In genomic region chr3:102020604-102021003, GRCm38 (mm10) we compare ENCODE assay signal across 29 mouse cellular contexts. TPM values are rescaled to one million over a fixed set of nuclear protein-coding genes. Genes with fewer than 3 reads are reported as not detected.
"Had no signal": no experiment of that assay in that cellular context is flagged by ENCODE, and none has a peak within 500 bp of the region (broad histone marks: within the 10 kb centered on the region; RNA-seq: fewer than 3 reads in every experiment).

No protein-coding gene starts in this region.

- ATAC-seq: hindbrain, embryonic 16.5 days; inflammation-experienced regulatory T-cells, adult 6 months; intestine, embryonic 15.5 days; intestine, postnatal 0 days had no signal

- H3K9me3 ChIP-seq: heart, embryonic 12.5 days; hindbrain, embryonic 10.5 days; hindbrain, embryonic 12.5 days; intestine, embryonic 15.5 days; limb, embryonic 10.5 days; limb, embryonic 12.5 days; liver, embryonic 13.5 days; liver, embryonic 15.5 days had no signal

- H3K4me2 ChIP-seq: heart, embryonic 12.5 days; hindbrain, embryonic 12.5 days; hindbrain, embryonic 14.5 days; intestine, embryonic 15.5 days; limb, embryonic 12.5 days; liver, embryonic 11.5 days; liver, embryonic 13.5 days; liver, embryonic 15.5 days had no signal

- H3K4me1 ChIP-seq: liver, embryonic 13.5 days; liver, embryonic 15.5 days had no signal

- H3K4me3 ChIP-seq: heart, embryonic 12.5 days; hindbrain, embryonic 10.5 days; hindbrain, embryonic 12.5 days; intestine, embryonic 15.5 days; layer of hippocampus, adult 2 months; left cerebral cortex, adult 2 months; limb, embryonic 10.5 days; limb, embryonic 12.5 days; liver, embryonic 13.5 days; liver, embryonic 15.5 days had no signal

- H3K36me3 ChIP-seq: heart, embryonic 12.5 days; hindbrain, embryonic 10.5 days; hindbrain, embryonic 12.5 days; intestine, embryonic 15.5 days; limb, embryonic 10.5 days; limb, embryonic 12.5 days; liver, embryonic 13.5 days; liver, embryonic 15.5 days had no signal

- H3K9ac ChIP-seq: heart, embryonic 12.5 days; hindbrain, embryonic 12.5 days; hindbrain, embryonic 14.5 days; intestine, embryonic 15.5 days; limb, embryonic 12.5 days; liver, embryonic 13.5 days; liver, embryonic 15.5 days had no signal

- H3K27ac ChIP-seq: hindbrain, embryonic 10.5 days; hindbrain, embryonic 14.5 days; intestine, embryonic 15.5 days; layer of hippocampus, adult 2 months; left cerebral cortex, adult 2 months; limb, embryonic 10.5 days; limb, embryonic 12.5 days; liver, embryonic 13.5 days; liver, embryonic 15.5 days had no signal

- DNase-seq: gastrocnemius, postnatal 14 days; gastrocnemius, postnatal 36 days; heart, adult 18-20 months; heart, postnatal 10 days; heart, postnatal 4 days; kidney, adult 18-20 months; kidney, adult 8-10 months; kidney, postnatal 10 days; kidney, postnatal 25 days; kidney, postnatal 4 days; liver; liver, embryonic 13.5 days had no signal

RNA-seq across cellular contexts. Expression of gene Nhlh2, which starts 10.7 kb away (rescaled TPM):
- polyA plus RNA-seq: heart, embryonic 14.5 days; heart, embryonic 16.5 days; inflammation-experienced regulatory T-cells, adult 6 months; intestine, embryonic 15.5 days; intestine, postnatal 0 days; kidney, embryonic 14.5 days; liver, embryonic 15.5 days had no signal
